Mouse (Mus musculus): ENCODE results near the gene Irx2. TPM values are rescaled to one million over a fixed set of nuclear protein-coding genes. Genes with fewer than 3 reads are reported as not detected.

Gene Irx2
- polyA plus RNA-seq, 1 experiment, result 4.4 TPM

DNA sequence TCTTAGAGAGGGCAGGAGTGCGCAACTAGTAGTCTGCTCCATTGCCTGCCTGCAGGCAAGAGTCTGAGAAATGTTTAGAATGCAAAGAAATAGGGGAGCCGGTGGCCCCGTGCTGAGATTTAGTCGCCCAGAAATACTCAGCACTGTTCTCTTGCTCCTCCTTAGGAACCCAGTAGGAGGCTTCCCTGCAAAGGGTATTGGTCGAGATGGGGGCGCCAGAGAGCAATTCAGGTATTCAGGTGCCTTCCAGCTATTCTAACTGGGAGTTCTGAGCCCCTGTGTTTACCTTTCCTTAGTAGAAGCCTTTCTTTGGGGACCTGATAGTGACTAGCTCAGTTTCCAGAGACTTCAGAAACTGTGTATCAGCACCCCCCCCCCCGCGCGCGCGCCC is 11.5 kb downstream of the Irx2 start:
- H3ac ChIP-seq (ENCODE audit: control insufficient read depth, insufficient read length), result no peak overlapping the region
- H3K36me3 ChIP-seq (ENCODE audit: control insufficient read depth, insufficient read depth), result no peaks in the 10 kb centered on the region
- H3K4me2 ChIP-seq (ENCODE audit: low read depth), result peak overlapping the region; percentile 52
- H3K27me3 ChIP-seq (ENCODE audit: control insufficient read depth, insufficient read depth, insufficient read length), result no peaks in the 10 kb centered on the region
- peak overlapping the region; percentile 14 for H3K4me3 ChIP-seq
- TF ChIP-seq REST (IDR thresholded peaks at IDR 0.05; ENCODE audit: insufficient read depth, insufficient read length), result no peak
- TF ChIP-seq E2F4 (IDR thresholded peaks at IDR 0.05; ENCODE audit: insufficient read depth), result no peak
- no peak for TF ChIP-seq TCF12 (IDR thresholded peaks at IDR 0.05; ENCODE audit: insufficient read depth, poor library complexity, severe bottlenecking)
- TF ChIP-seq POLR2AphosphoS2 (IDR thresholded peaks at IDR 0.05; ENCODE audit: insufficient read length, low read depth), result no peak
- no peak for TF ChIP-seq SRF (IDR thresholded peaks at IDR 0.05; ENCODE audit: control insufficient read depth, insufficient read length, low read depth)
- TF ChIP-seq POLR2A (IDR thresholded peaks at IDR 0.05; ENCODE audit: insufficient read length, low read depth), result no peak
- no peak for TF ChIP-seq TCF3 (IDR thresholded peaks at IDR 0.05; ENCODE audit: insufficient read length, low read depth)
- TF ChIP-seq CEBPB (IDR thresholded peaks at IDR 0.05; ENCODE audit: insufficient read depth, poor library complexity, severe bottlenecking), result no peak
- H3K79me2 ChIP-seq (ENCODE audit: control insufficient read depth, insufficient read depth), result no peaks in the 10 kb centered on the region

DNA sequence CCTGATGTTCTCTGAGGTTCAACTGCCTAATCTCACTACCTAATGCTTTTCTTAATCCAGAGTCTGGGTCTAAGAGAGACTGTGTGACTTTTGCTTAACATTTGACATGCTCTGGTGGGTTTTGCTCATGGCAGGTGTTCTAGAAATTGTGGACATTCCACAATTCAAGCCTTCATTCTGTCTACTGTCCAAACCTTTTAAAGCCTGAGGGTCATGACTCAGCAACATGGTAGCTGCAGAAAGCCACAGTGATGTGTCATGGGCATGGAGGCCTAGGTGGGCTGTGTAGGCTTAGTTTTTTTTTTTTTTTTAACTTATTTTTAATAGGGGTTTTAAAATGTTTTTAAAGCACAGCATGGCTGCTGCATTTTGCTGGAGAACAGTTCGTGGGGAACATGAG is 27.8 kb downstream of the Irx2 start:
- H3K4me2 ChIP-seq (ENCODE audit: low read depth), result no peak overlapping the region
- H3K79me2 ChIP-seq (ENCODE audit: control insufficient read depth, insufficient read depth), result no peaks in the 10 kb centered on the region
- H3K27me3 ChIP-seq (ENCODE audit: control insufficient read depth, insufficient read depth, insufficient read length), result no peaks in the 10 kb centered on the region
- H3ac ChIP-seq (ENCODE audit: control insufficient read depth, insufficient read length), result no peak overlapping the region
- no peaks in the 10 kb centered on the region for H3K36me3 ChIP-seq (ENCODE audit: control insufficient read depth, insufficient read depth)
- no peak for TF ChIP-seq SRF (IDR thresholded peaks at IDR 0.05; ENCODE audit: control insufficient read depth, insufficient read length, low read depth)
- TF ChIP-seq POLR2A (IDR thresholded peaks at IDR 0.05; ENCODE audit: insufficient read length, low read depth), result no peak
- TF ChIP-seq MYOD1 (IDR thresholded peaks at IDR 0.05; ENCODE audit: control insufficient read depth in 1 of 3, insufficient read length in 2 of 3, low read depth in 2 of 3), result peak in 1 of 3 experiments; percentile 13
- no peak for TF ChIP-seq MYOG (IDR thresholded peaks at IDR 0.05; ENCODE audit: control insufficient read depth in 1 of 3, insufficient read depth in 1 of 3, insufficient read length in 2 of 3, low read depth in 2 of 3)
- H3K4me3 ChIP-seq, result no peak overlapping the region

DNA sequence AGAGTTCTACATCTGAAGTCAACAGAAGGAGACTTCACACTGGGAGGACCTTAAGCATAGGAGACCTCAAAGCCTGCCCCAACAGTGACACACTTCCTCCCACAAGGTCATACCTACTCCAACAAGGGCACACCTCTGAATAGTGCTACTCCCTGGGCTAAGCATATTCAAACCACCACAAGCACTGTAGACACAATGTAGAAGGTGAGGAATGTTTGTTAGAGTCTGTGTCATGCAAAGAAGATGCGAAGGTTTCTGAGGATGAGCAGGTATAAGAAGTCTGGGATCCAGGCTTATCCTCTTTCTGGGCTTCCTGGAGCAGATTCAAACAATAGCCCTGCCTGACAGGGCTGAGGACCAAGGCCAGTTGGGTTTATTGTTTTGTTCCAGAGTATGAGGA is 47.2 kb downstream of the Irx2 start:
- Histone ChIP-seq H3K27me3 (ENCODE audit: control insufficient read depth, insufficient read depth, insufficient read length) (no peaks in the 10 kb centered on the region), H3K4me3 (no peak overlapping the region), H3K4me2 (ENCODE audit: low read depth) (no peak overlapping the region), H3ac (ENCODE audit: control insufficient read depth, insufficient read length) (no peak overlapping the region), H3K79me2 (ENCODE audit: control insufficient read depth, insufficient read depth) (no peaks in the 10 kb centered on the region), H3K36me3 (ENCODE audit: control insufficient read depth, insufficient read depth) (no peaks in the 10 kb centered on the region)
- TF ChIP-seq POLR2A (IDR thresholded peaks at IDR 0.05; ENCODE audit: insufficient read length, low read depth) (no peak), TCF3 (IDR thresholded peaks at IDR 0.05; ENCODE audit: insufficient read length, low read depth) (no peak), E2F4 (IDR thresholded peaks at IDR 0.05; ENCODE audit: insufficient read depth) (no peak), TCF12 (IDR thresholded peaks at IDR 0.05; ENCODE audit: insufficient read depth, poor library complexity, severe bottlenecking) (no peak), MYOD1 (IDR thresholded peaks at IDR 0.05; ENCODE audit: control insufficient read depth in 1 of 3, insufficient read length in 2 of 3, low read depth in 2 of 3) (no peak), USF1 (IDR thresholded peaks at IDR 0.05; ENCODE audit: low read depth) (no peak), POLR2AphosphoS2 (IDR thresholded peaks at IDR 0.05; ENCODE audit: insufficient read length, low read depth) (no peak), MYOG (IDR thresholded peaks at IDR 0.05; ENCODE audit: control insufficient read depth in 1 of 3, insufficient read depth in 1 of 3, insufficient read length in 2 of 3, low read depth in 2 of 3) (no peak), SRF (IDR thresholded peaks at IDR 0.05; ENCODE audit: control insufficient read depth, insufficient read length, low read depth) (no peak), CEBPB (IDR thresholded peaks at IDR 0.05; ENCODE audit: insufficient read depth, poor library complexity, severe bottlenecking) (no peak), REST (IDR thresholded peaks at IDR 0.05; ENCODE audit: insufficient read depth, insufficient read length) (no peak), MAX (IDR thresholded peaks at IDR 0.05; ENCODE audit: low read depth) (no peak)
